Mouse (Mus musculus): Measurements from ENCODE around the gene Ffar1. TPM values are rescaled to one million over a fixed set of nuclear protein-coding genes. Genes with fewer than 3 reads are reported as not detected.
"Not testable (repeated sequence)": the region's sequence is repeated elsewhere in the genome, so short reads cannot be mapped to it uniquely, and the experiment has no call there.

Gene Ffar1
- polyA plus RNA-seq, 1 experiment from 2014 or later, result not detected

- 78% methylated on average over 5 of the region's 5 CpGs for WGBS
- H3K4me3 ChIP-seq (replicated peaks), result no peak overlapping the region
- no peak overlapping the region for H3K9ac ChIP-seq
- no peak overlapping the region for H3K4me2 ChIP-seq
- no peaks in the 10 kb centered on the region for H3K27me3 ChIP-seq
- H3K9me3 ChIP-seq (replicated peaks), result no peaks in the 10 kb centered on the region
- no peak for ATAC-seq (replicated peaks; ENCODE audit: low FRiP score)
- H3K27ac ChIP-seq, result no peak overlapping the region
- H3K4me1 ChIP-seq, result no peaks in the 10 kb centered on the region
- no peaks in the 10 kb centered on the region for H3K36me3 ChIP-seq
These were observed 14.0 kb downstream of the Ffar1 start for GRCm38 (mm10) chr7:30847386-30847785.

GRCm38 (mm10) chr7:30846505-30847053 is 14.8 kb downstream of the Ffar1 start:
- no peak overlapping the region for H3K4me3 ChIP-seq (replicated peaks)
- H3K27me3 ChIP-seq, result no peaks in the 10 kb centered on the region
- WGBS, result 60% methylated on average over 2 of the region's 2 CpGs
- H3K4me2 ChIP-seq, result no peak overlapping the region
- H3K27ac ChIP-seq, result no peak overlapping the region
- no peaks in the 10 kb centered on the region for H3K4me1 ChIP-seq
- no peaks in the 10 kb centered on the region for H3K36me3 ChIP-seq
- no peaks in the 10 kb centered on the region for H3K9me3 ChIP-seq (replicated peaks)
- no peak for ATAC-seq (replicated peaks; ENCODE audit: low FRiP score)
- no peak overlapping the region for H3K9ac ChIP-seq

DNA sequence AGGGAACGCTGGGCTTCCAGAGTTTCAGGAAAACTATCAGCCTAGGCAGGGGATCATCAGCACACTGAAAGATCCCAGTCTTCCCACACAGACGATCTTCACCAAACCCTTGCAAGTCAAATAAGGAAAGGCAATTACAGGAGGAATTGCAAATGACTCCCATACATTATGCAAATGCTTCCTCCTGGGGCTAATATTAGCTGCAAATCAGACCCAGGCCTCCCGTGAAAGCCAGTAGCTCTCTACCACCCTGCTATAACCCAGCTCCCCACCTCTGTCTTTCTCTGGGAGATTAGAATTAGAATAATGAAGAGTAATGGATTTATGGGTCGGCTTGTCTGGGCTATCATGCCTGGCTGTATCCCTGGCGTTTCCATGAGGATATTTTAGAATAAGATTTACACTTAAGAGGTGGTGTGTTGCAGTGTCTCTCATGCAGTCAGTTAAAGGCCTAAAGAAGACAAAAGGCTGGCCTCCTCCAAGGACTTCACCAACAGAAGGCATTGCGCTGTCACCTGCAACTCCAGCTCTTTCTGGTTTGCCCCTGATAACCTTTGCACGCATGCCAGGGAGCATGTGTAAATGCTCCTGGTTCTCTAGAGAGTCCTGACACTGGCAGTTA is 16.6 kb downstream of the Ffar1 start:
- H3K4me2 ChIP-seq, result no peak overlapping the region
- no peak for ATAC-seq (replicated peaks; ENCODE audit: low FRiP score)

DNA sequence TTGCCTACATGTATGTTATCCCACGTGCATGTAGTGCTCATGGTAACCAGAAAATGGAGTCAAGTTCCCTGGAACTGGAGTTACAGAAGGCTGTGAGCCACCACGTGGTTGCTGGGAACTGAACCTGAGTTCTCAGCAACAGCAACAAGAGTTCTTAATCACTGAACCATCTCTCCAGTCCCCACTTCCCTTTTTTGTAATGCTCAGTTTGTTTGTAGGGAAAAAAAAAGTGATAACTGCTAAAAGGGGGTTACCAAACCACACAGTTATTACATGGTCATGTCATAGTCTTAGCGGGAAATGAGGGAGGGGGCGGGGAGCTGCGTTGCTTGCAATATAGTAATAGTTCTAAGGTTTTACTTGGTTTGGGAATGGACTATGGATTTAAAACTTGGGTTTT is 19.3 kb downstream of the Ffar1 start:
- Histone ChIP-seq H3K9me3 (replicated peaks) (no peaks in the 10 kb centered on the region), H3K36me3 (no peaks in the 10 kb centered on the region), H3K4me2 (no peak overlapping the region), H3K27ac (no peak overlapping the region), H3K4me1 (0 out of 2 replicates have a peak, but pooled peaks cover 2% of the 10 kb centered on the region), H3K4me3 (replicated peaks) (no peak overlapping the region), H3K27me3 (no peaks in the 10 kb centered on the region), H3K9ac (no peak overlapping the region)
- ATAC-seq (replicated peaks; ENCODE audit: low FRiP score), result no peak
- WGBS, result 81% methylated on average over 5 of the region's 5 CpGs

More for the DNA sequence above, 16.6 kb downstream of the Ffar1 start:
- WGBS, result 31% methylated on average over 7 of the region's 7 CpGs
- Histone ChIP-seq H3K27ac (no peak overlapping the region), H3K9ac (no peak overlapping the region), H3K9me3 (replicated peaks) (no peaks in the 10 kb centered on the region), H3K36me3 (no peaks in the 10 kb centered on the region), H3K4me1 (0 out of 2 replicates have a peak, but pooled peaks cover 2% of the 10 kb centered on the region), H3K27me3 (no peaks in the 10 kb centered on the region), H3K4me3 (replicated peaks) (no peak overlapping the region)

- no peak overlapping the region for H3K4me2 ChIP-seq
- no peaks in the 10 kb centered on the region for H3K27me3 ChIP-seq
- no peak overlapping the region for H3K9ac ChIP-seq
- H3K4me1 ChIP-seq, result 0 out of 2 replicates have a peak, but pooled peaks cover 2% of the 10 kb centered on the region
- H3K27ac ChIP-seq, result no peak overlapping the region
- H3K9me3 ChIP-seq (replicated peaks), result no peaks in the 10 kb centered on the region
- H3K4me3 ChIP-seq (replicated peaks), result no peak overlapping the region
- no peaks in the 10 kb centered on the region for H3K36me3 ChIP-seq
- no peak for ATAC-seq (replicated peaks; ENCODE audit: low FRiP score)
- 74% methylated on average over 4 of the region's 4 CpGs for WGBS
These were observed 20.0 kb downstream of the Ffar1 start for GRCm38 (mm10) chr7:30841379-30841778.

DNA sequence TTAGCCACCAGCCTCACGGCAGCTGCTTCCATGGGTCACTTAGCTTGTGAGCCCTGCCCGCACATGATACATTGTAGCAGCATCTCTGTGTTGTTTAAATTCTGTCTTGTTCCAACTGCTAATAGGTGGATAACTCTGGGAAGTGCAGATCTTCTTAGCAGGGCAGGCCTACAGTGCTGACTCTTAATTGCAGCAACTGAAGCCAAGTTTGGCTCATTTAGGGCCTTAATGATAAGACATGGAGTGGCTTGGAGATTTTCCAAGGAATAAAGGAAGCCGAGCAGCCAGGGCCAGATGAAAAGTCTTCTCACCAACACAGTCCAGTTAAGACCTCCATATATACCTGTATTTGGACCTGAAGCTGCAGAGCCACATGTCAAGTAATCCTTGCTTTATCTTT is 21.1 kb downstream of the Ffar1 start:
- Histone ChIP-seq H3K9me3 (replicated peaks) (no peaks in the 10 kb centered on the region), H3K27ac (no peak overlapping the region), H3K36me3 (no peaks in the 10 kb centered on the region), H3K4me3 (replicated peaks) (no peak overlapping the region), H3K27me3 (no peaks in the 10 kb centered on the region), H3K4me1 (0 out of 2 replicates have a peak, but pooled peaks cover 2% of the 10 kb centered on the region), H3K9ac (no peak overlapping the region), H3K4me2 (no peak overlapping the region)
- no peak for ATAC-seq (replicated peaks; ENCODE audit: low FRiP score)
- WGBS, result 60% methylated on average over 3 of the region's 3 CpGs

DNA sequence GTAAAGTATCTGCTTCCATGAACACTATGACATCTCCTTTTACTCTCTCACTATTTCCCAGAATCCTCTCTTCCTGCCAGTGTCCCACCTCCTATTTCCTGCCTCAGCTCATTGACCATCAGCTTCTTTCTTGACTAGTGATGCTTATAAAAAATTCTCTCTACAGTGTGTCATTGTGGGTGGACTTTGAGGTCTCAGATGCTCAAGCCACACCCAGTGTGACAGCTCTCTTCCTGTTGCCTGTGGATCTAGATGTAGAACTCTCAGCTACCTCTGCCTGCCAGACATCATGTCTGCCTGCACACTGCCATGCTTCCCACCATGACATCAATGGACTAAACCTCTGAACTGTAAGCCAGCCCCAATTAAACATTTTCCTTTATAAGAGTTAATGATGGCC is 24.1 kb downstream of the Ffar1 start:
- Histone ChIP-seq H3K27me3 (no peaks in the 10 kb centered on the region), H3K27ac (no peak overlapping the region), H3K4me1 (0 out of 2 replicates have a peak, but pooled peaks cover 2% of the 10 kb centered on the region), H3K9ac (no peak overlapping the region), H3K9me3 (replicated peaks) (no peaks in the 10 kb centered on the region), H3K36me3 (no peaks in the 10 kb centered on the region), H3K4me2 (no peak overlapping the region), H3K4me3 (replicated peaks) (no peak overlapping the region)
- no peak for ATAC-seq (replicated peaks; ENCODE audit: low FRiP score)

DNA sequence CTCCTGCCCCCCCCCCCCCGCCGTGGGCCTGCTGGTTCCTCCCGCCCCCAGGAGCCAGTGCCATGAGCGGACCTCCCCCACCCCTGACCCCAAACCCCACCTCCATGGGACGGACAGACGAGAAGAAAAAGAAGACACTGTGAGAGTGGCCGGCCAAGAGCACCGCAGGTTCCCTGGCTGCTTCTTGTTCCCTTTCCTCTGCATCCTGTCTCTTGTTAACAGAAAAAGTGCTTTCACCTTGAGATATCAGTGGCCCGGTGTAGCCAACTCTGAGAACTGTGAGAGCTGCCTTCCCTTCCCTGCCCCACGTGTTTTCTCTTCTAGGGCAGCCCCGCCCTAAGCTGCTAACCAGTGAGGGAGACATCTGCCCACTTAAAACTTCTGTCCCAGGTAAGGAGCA is 28.7 kb downstream of the Ffar1 start:
- not testable (repeated sequence) for H3K4me3 ChIP-seq (replicated peaks); H3K4me2 ChIP-seq; H3K9ac ChIP-seq; H3K27ac ChIP-seq; H3K4me1 ChIP-seq; H3K27me3 ChIP-seq; ATAC-seq (replicated peaks; ENCODE audit: low FRiP score); H3K36me3 ChIP-seq; H3K9me3 ChIP-seq (replicated peaks)
- WGBS, result 53% methylated on average over 8 of the region's 11 CpGs

- no peak overlapping the region for H3K4me2 ChIP-seq
- WGBS, result 81% methylated on average over 17 of the region's 17 CpGs
- no peak overlapping the region for H3K27ac ChIP-seq
- H3K9me3 ChIP-seq (replicated peaks), result no peaks in the 10 kb centered on the region
- H3K4me1 ChIP-seq, result no peaks in the 10 kb centered on the region
- H3K4me3 ChIP-seq (replicated peaks), result no peak overlapping the region
- H3K36me3 ChIP-seq, result no peaks in the 10 kb centered on the region
- no peak overlapping the region for H3K9ac ChIP-seq
- no peaks in the 10 kb centered on the region for H3K27me3 ChIP-seq
- ATAC-seq (replicated peaks; ENCODE audit: low FRiP score), result no peak
These were observed 29.1 kb downstream of the Ffar1 start for GRCm38 (mm10) chr7:30832261-30832660.

- no peaks in the 10 kb centered on the region for H3K36me3 ChIP-seq
These were observed 31.9 kb downstream of the Ffar1 start for GRCm38 (mm10) chr7:30829428-30829827.

DNA sequence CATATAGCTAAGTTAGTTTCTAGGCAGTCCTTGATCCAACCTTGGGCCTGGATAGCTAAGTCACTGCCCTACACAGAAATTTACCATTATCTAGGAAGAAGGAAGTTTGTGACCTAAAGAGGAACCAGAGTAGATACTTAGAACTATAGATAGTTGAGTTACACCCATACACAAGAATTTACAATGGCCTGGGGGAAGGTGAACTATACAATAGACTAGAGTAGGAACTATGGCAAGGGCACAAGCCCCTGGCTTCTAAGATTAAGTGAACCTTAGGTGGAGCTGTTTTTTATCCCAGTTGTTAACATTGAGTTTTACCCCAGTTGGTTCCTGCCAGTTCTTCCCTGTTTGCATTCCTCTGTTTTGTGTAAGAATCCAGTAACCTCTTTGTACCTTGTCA is 32.5 kb downstream of the Ffar1 start:
- not testable (repeated sequence) for H3K27me3 ChIP-seq; H3K27ac ChIP-seq; H3K4me3 ChIP-seq (replicated peaks); H3K36me3 ChIP-seq; H3K4me1 ChIP-seq; H3K9ac ChIP-seq; H3K9me3 ChIP-seq (replicated peaks); ATAC-seq (replicated peaks; ENCODE audit: low FRiP score); H3K4me2 ChIP-seq

More at GRCm38 (mm10) chr7:30829428-30829827, 31.9 kb downstream of the Ffar1 start:
- WGBS, result 72% methylated on average over 3 of the region's 3 CpGs
- H3K9ac ChIP-seq, result no peak overlapping the region
- H3K4me1 ChIP-seq, result no peaks in the 10 kb centered on the region
- ATAC-seq (replicated peaks; ENCODE audit: low FRiP score), result no peak
- no peak overlapping the region for H3K4me2 ChIP-seq
- no peak overlapping the region for H3K4me3 ChIP-seq (replicated peaks)
- no peaks in the 10 kb centered on the region for H3K27me3 ChIP-seq
- no peaks in the 10 kb centered on the region for H3K9me3 ChIP-seq (replicated peaks)
- H3K27ac ChIP-seq, result no peak overlapping the region

DNA sequence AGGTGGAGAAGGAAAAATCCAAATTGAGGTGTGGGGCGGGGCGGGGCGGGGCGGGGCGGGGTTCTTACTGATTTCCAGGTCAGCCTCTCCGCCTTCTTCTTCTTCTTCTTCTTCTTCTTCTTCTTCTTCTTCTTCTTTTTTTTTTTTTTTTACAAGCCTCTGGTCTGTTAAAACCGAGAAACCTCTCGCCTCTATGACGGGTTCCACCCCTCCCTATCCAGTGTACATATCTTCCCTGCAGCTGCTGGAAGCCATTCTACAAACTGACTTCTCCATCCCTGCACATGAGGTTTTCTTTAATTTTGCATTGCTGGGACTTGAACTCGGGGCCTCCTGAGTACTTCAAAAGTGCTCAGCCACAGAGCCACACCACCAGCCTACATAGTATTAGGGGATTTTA is 34.7 kb downstream of the Ffar1 start:
- Histone ChIP-seq H3K4me2 (no peak overlapping the region), H3K36me3 (no peaks in the 10 kb centered on the region), H3K27ac (no peak overlapping the region), H3K27me3 (no peaks in the 10 kb centered on the region), H3K4me3 (replicated peaks) (no peak overlapping the region), H3K9me3 (replicated peaks) (no peaks in the 10 kb centered on the region), H3K9ac (no peak overlapping the region), H3K4me1 (0 out of 2 replicates have a peak, but pooled peaks cover 1% of the 10 kb centered on the region)
- 91% methylated on average over 10 of the region's 10 CpGs for WGBS
- ATAC-seq (replicated peaks; ENCODE audit: low FRiP score), result no peak

GRCm38 (mm10) chr7:30824306-30824705 is 37.1 kb downstream of the Ffar1 start:
- 93% methylated on average over 3 of the region's 3 CpGs for WGBS
- ATAC-seq (replicated peaks; ENCODE audit: low FRiP score), result no peak

More at GRCm38 (mm10) chr7:30824306-30824705, 37.1 kb downstream of the Ffar1 start:
- Histone ChIP-seq H3K4me1 (peaks cover 21% of the 10 kb centered on the region), H3K4me3 (replicated peaks) (no peak overlapping the region), H3K9me3 (replicated peaks) (no peaks in the 10 kb centered on the region), H3K4me2 (no peak overlapping the region), H3K27me3 (no peaks in the 10 kb centered on the region), H3K27ac (no peak overlapping the region), H3K36me3 (no peaks in the 10 kb centered on the region), H3K9ac (no peak overlapping the region)

Measured in kidney, embryonic 15.5 days (tissue).